Mouse (Mus musculus) cerebellum, postnatal 25 days (tissue): ENCODE measurements around the gene Gdi1.
A peak's percentile ranks its signal among the peaks of the same experiment; 100 is the strongest.
"Not testable (repeated sequence)": the region's sequence is repeated elsewhere in the genome, so short reads cannot be mapped to it uniquely, and the experiment has no call there.

ENCODE experiments used
- DNase-seq, 2 experiments: peaks; one replicate each; pipeline ENCODE4 v3.0.0; 2021; ENCODE audit warnings: mixed read lengths in 2 of 2

Gene Gdi1

DNA sequence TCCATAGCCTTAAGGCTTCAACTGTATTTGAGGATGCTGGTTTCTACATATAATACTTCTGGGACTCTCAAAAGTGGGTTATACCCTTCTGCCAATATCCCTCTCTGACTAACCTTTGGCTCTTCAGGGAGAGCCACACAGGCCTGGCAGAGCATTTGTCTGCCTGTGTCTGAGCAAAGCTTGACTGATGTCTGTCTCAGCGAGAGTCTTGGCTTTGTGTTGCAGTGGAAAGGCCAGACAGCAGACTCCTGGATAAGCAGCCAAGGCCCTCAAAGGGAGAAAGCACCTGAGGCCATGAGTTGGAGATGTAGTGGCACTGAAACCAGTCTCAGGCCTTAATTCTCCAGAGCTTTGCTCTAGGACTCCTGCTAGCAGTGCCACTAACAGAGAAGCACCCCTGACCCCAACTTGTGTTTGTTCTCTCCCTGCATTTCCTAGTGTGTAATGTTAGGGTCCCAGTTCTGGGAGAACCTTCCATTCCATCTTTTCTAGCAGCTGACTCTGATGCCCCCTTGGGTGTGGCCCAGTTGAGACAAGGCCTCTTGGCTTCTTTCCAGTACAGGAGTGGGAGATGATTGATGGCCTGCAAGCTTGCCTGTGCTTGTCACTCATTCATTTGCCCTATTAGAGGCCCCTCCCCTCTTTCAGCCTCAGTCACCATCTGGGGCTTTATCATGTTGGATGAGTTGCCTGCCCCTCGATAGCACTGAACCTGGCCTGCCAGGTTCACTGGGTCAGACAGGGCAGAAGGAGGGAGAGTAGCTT lies 25.6 kb downstream of the Gdi1 start:
- DNase-seq = peak; percentile 32 to 56

DNA sequence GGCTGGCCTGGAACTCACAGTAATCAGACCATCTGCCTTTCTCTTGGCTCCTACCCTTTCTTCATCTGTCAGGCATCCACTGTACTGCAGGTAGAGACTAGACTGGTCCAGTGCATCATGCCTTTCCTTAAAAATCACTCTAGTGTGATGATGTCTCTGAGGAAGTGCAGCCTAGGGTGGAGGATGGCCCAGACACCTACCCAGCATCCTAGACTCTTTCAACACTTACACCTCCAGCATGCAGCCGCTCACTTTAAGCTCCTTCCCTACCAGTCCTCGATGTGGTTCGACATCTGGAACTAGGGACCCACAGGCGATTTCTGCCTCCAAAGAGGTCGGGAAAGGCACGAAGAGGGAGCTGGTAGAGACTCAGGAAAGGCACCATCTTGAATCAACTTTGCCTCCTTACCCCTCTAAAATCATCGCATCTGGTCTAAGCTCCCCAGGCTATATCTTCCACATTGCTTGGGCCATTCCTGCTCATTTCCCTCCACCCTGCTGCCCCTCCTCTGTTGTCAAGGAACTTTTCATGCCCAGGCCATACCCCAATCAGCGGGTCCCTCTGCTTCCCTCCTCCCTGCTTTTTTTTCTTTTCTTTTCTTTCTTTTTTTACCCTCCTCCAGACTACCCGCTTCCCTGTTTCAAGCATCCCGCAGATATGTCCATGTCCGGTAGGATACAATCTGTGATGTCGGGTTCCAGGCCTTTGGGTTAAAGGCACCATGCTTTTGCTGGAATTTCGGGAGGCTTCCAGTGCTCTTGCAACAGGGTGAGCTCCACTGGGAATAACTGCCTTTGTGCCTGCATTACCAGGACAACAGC lies 48.1 kb downstream of the Gdi1 start:
- DNase-seq = no peak

DNA sequence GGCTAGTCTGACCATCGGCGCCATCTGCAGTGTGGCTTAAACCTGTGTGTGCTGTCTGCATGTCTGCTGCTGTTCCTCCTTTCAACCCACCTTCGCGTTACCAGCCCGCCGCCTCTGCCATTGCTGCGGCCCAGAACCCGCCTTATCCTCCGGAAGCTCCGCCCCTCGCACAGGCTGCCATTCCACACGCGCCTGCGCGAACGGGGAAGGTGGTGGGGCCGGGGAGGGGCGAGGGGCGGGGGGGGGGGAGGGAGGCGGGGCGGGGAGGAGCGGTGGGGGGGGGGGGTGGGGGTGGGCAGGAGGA lies 48.6 kb downstream of the Gdi1 start, which contains the start of gene Lage3:
Gene Lage3 (minus strand): TSS at position 152 of the 304 bp plus-strand sequence.
- DNase-seq = peak; percentile 85 to 90

DNA sequence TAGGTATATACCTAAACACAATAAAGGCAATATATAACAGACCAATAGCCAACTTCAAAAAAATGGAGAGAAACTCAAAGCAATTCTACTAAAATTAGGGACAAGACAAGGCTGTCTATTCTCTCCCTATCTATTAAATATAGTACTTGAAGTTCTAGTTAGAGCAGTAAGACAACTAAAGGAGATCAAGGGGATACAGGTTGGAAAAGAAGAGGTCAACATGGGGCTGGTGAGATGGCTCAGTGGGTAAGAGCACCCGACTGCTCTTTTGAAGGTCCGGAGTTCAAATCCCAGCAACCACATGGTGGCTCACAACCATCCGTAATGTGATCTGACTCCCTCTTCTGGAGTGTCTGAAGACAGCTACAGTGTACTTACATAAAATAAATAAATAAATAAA lies 52.3 kb downstream of the Gdi1 start:
- not testable (repeated sequence) for DNase-seq

DNA sequence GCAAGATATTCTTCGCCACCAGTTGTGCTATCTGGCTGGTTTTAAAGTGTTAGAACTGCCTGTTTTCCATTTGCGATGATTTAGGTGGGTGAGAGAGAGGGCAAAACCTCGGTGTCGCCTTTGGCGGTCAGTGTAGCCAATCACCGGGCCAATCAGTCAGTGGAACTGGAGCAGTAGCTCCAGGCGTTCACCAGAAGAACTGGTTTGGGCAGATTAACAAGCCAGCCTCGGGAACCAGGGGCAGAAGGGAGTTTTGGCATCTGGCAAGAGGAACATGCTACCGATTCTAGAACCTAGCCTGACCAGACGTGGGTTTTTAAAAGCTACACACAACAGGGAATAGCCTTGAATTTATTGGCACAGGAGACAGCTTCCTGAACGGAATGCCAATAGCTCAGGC lies 54.4 kb downstream of the Gdi1 start:
- no peak for DNase-seq
